Mouse (Mus musculus) testis, adult 2 months (tissue): Measurements from ENCODE around the gene Clic3.

Source experiments
- CTCF ChIP-seq: fragments of 200-500 bp; IDR thresholded peaks from 2 replicates; pipeline ENCODE4 v1.5.1; 2012; ENCODE audit warnings: low read depth, mild to moderate bottlenecking, inconsistent platforms, low read length, moderate library complexity; ENCODE audit not compliant: control insufficient read depth, insufficient read depth, insufficient replicate concordance
- POLR2A ChIP-seq: fragments of 200-500 bp; IDR thresholded peaks from 2 replicates; pipeline ENCODE4 v1.6.1; 2012; ENCODE audit warnings: low read depth, mild to moderate bottlenecking, inconsistent platforms, low read length, moderate library complexity; ENCODE audit not compliant: control insufficient read depth

GRCm38 (mm10) chr2:25441067-25441466, 15.6 kb upstream of the Clic3 start:
- TF ChIP-seq POLR2A: no peak
- TF ChIP-seq CTCF: no peak
